Mouse (Mus musculus): ENCODE results near the gene Hpse2. TPM values are rescaled to one million over a fixed set of nuclear protein-coding genes. Genes with fewer than 3 reads are reported as not detected.

The Hpse2 gene
- polyA plus RNA-seq, 1 experiment from 2014 or later = 3.8 TPM

Other genes starting within 250 kb of the Hpse2 start
- gene Cnnm1, start 52.1 kb upstream of the Hpse2 start, polyA plus RNA-seq (2016; fragmentation: Nextera tagmentation; extraction: Ambion mirVana) = 0.36 and 0.92 TPM in 2 replicates
- gene Got1, start 136.2 kb upstream of the Hpse2 start, polyA plus RNA-seq (2016; fragmentation: Nextera tagmentation; extraction: Ambion mirVana) = 57.6 and 58.8 TPM in 2 replicates
- 6.3 and 8.3 TPM in 2 replicates for gene Nkx2-3, start 224.0 kb upstream of the Hpse2 start, polyA plus RNA-seq (2016; fragmentation: Nextera tagmentation; extraction: Ambion mirVana)

Data from forebrain, embryonic 12.5 days (tissue).